Mouse (Mus musculus) heart, postnatal 36 days (tissue): ENCODE results near the gene Rab5c. TPM values are rescaled to one million over a fixed set of nuclear protein-coding genes. Genes with fewer than 3 reads are reported as not detected.

ENCODE experiments used
- DNase-seq, 2 experiments: peaks; one replicate each; pipeline ENCODE4 v3.0.0; 2021 to 2022
- intact Hi-C: fragments of 180-260 bp; cut with DNase I; formaldehyde crosslinking; loops from one replicate; pipeline ENCODE4 v1.15.1; 2025
- total RNA-seq, 2 experiments: library from RNA; stranded (reverse); gene quantifications; 2 replicates each; pipeline ENCODE4 v1.2.3; 2021

The Rab5c gene
- total RNA-seq, 2 experiments from 2014 or later: 54.3 to 62.1 TPM

GRCm38 (mm10) chr11:100703851-100704531 is 34.0 kb downstream of the Rab5c start, which contains the start of gene Dhx58:
Gene Dhx58 (minus strand): TSS chr11:100704271.
- intact Hi-C loops: loop anchor here (2.0 to 5.0 kb wide), 2 partner anchors 77 to 282 kb away; no protein-coding TSS in a partner anchor
- peak in 1 of 2 experiments; percentile 36 for DNase-seq

- intact Hi-C loops: loop anchor here (2.0 to 5.0 kb wide), 2 partner anchors 77 to 281 kb away; no protein-coding TSS in a partner anchor
- no peak for DNase-seq
These were observed 34.6 kb downstream of the Rab5c start for GRCm38 (mm10) chr11:100703366-100703765.

GRCm38 (mm10) chr11:100702906-100703305 is 35.1 kb downstream of the Rab5c start:
- no peak for DNase-seq
- intact Hi-C loops: loop anchor here (1.0 to 5.0 kb wide), 3 partner anchors 76 to 281 kb away; no protein-coding TSS in a partner anchor

GRCm38 (mm10) chr11:100702081-100702851 is 35.7 kb downstream of the Rab5c start:
- intact Hi-C loops: loop anchor here (1.0 to 5.0 kb wide), 3 partner anchors 75 to 280 kb away; no protein-coding TSS in a partner anchor
- peak; percentile 69 to 70 for DNase-seq

GRCm38 (mm10) chr11:100701301-100701700 is 36.7 kb downstream of the Rab5c start:
- intact Hi-C loops: loop anchor here (5.0 kb wide), 1 partner anchor 279 kb away; no protein-coding TSS in a partner anchor
- DNase-seq: peak; percentile 50 to 66

- DNase-seq: no peak
- intact Hi-C loops: loop anchor here (5.0 kb wide), 1 partner anchor 278 kb away; no protein-coding TSS in a partner anchor
These were observed 37.3 kb downstream of the Rab5c start for GRCm38 (mm10) chr11:100700710-100701109.

- intact Hi-C loops: loop anchor here (10.0 kb wide), 1 partner anchor 343 kb away; the partner anchor contains the start of gene Hap1
- no peak for DNase-seq
These were observed 40.1 kb downstream of the Rab5c start for GRCm38 (mm10) chr11:100697921-100698320.

GRCm38 (mm10) chr11:100694926-100695325 is 43.1 kb downstream of the Rab5c start:
- peak; percentile 79 to 88 for DNase-seq
- intact Hi-C loops: loop anchor here (1.0 to 10.0 kb wide), 3 partner anchors 68 to 340 kb away; partner anchors contain the start of gene Hap1

- DNase-seq: no peak
- intact Hi-C loops: loop anchor here (10.0 kb wide), 1 partner anchor 338 kb away; the partner anchor contains the start of gene Hap1
These were observed 44.9 kb downstream of the Rab5c start for GRCm38 (mm10) chr11:100693154-100693553.

- no peak for DNase-seq
- intact Hi-C loops: loop anchor here (10.0 kb wide), 1 partner anchor 337 kb away; the partner anchor contains the start of gene Hap1
These were observed 45.8 kb downstream of the Rab5c start, which contains the start of gene Zfp385c for GRCm38 (mm10) chr11:100692164-100692616. Gene Zfp385c (minus strand): TSS chr11:100692455.

- DNase-seq: no peak
- intact Hi-C loops: loop anchor here (10.0 kb wide), 1 partner anchor 336 kb away; the partner anchor contains the start of gene Hap1
These were observed 47.6 kb downstream of the Rab5c start for GRCm38 (mm10) chr11:100690389-100690788.

GRCm38 (mm10) chr11:100688443-100688842 is 49.6 kb downstream of the Rab5c start:
- no peak for DNase-seq
- intact Hi-C loops: no loop called here

GRCm38 (mm10) chr11:100687265-100687664 is 50.8 kb downstream of the Rab5c start:
- no peak for DNase-seq
- intact Hi-C loops: no loop called here

- no peak for DNase-seq
- intact Hi-C loops: no loop called here
These were observed 52.6 kb downstream of the Rab5c start for GRCm38 (mm10) chr11:100685371-100685770.

GRCm38 (mm10) chr11:100684084-100684483 is 53.9 kb downstream of the Rab5c start:
- intact Hi-C loops: no loop called here

GRCm38 (mm10) chr11:100682526-100682925 is 55.5 kb downstream of the Rab5c start:
- intact Hi-C loops: no loop called here

More at GRCm38 (mm10) chr11:100684084-100684483, 53.9 kb downstream of the Rab5c start:
- no peak for DNase-seq

GRCm38 (mm10) chr11:100681826-100682225 is 56.2 kb downstream of the Rab5c start:
- intact Hi-C loops: no loop called here
- DNase-seq: no peak

More at GRCm38 (mm10) chr11:100682526-100682925, 55.5 kb downstream of the Rab5c start:
- DNase-seq: no peak

GRCm38 (mm10) chr11:100677810-100678209 is 60.2 kb downstream of the Rab5c start:
- DNase-seq: no peak
- intact Hi-C loops: no loop called here

- intact Hi-C loops: no loop called here
- DNase-seq: peak; percentile 56 to 58
These were observed 64.8 kb downstream of the Rab5c start for GRCm38 (mm10) chr11:100673169-100673568.

- intact Hi-C loops: no loop called here
- DNase-seq: peak; percentile 12 to 29
These were observed 66.1 kb downstream of the Rab5c start for GRCm38 (mm10) chr11:100671956-100672355.
